Mouse (Mus musculus): ENCODE measurements around the gene Tefm.
"Not testable (repeated sequence)": the region's sequence is repeated elsewhere in the genome, so short reads cannot be mapped to it uniquely, and the experiment has no call there.

Tefm gene

GRCm38 (mm10) chr11:80155961-80156360 lies 14.0 kb upstream of the Tefm start:
- DNase-seq, result no peak

DNA sequence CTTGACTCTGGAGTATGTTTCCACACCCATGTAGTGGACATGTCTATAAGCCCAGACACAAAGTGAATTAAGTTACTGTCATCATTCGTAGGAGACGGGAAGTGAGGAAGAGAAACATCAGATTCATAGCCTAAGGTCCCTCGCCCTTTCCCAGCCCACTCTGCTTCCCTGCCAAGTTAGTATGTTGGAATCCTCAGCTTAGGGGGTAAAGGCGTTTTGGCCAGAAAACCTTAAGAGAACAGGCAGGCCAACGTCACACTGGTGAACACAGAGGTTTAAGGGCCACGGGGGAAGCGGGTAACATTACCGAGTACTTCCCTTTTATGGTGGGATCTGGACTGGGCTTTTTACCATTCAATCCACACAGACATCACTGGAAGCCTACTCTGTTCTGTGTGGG lies 13.6 kb upstream of the Tefm start:
- DNase-seq, result no peak

- no peak for DNase-seq
Observed at GRCm38 (mm10) chr11:80154501-80154900, 12.5 kb upstream of the Tefm start.

DNA sequence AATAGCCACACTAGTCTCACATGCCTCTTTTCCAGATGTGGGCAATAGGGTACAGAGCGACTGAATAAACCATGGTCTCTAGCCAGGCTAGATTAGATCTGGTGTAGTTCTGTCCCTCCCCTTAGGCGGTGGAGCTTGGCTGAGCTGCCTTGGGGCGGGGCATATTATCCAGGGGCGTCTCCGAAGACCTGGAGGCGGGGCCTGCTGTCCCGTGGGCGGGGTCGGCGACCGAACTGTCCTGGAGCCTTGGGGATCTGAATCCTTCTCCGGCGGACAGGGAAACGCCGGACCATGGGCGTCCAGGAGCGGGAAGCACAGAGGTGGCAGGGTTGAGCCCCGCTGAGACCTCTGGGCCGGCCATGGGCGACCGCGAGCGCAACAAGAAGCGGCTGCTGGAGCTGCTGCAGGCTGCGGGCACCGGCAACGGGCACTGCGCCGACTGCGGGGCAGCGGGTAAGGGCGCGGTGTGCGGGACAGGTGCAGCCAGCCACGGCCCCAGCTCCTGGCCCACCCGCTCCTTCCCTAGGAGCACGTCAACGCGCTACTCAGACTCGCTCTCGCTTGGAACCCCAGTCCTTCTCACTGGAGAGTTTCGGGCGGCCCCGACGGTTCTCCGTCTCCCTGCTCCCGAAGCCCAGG lies 12.0 kb upstream of the Tefm start, which contains the start of gene Adap2:
Gene Adap2 (plus strand): TSS at position 249 of the 639 bp plus-strand sequence.
- peak; percentile 82 to 92 for DNase-seq

DNA sequence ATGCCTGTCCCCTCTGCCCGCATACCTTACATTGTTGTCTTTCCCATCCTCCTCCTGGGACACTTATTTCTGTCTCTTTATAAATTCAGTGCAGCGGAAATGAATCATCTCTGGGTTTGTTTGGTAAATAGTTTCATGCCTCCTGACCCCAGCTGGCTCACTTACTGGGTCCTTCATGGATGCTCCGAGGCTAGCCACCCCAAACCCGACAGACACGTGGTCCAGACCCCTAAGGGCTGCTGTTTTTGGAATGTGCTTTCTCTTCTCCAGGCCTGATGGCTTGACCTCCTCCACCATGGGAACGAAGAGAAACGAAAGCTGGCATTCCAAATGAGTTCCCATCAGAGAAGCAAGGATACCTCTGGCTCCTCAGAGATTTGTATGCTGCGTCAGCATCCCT lies 10.4 kb upstream of the Tefm start:
- no peak for DNase-seq

DNA sequence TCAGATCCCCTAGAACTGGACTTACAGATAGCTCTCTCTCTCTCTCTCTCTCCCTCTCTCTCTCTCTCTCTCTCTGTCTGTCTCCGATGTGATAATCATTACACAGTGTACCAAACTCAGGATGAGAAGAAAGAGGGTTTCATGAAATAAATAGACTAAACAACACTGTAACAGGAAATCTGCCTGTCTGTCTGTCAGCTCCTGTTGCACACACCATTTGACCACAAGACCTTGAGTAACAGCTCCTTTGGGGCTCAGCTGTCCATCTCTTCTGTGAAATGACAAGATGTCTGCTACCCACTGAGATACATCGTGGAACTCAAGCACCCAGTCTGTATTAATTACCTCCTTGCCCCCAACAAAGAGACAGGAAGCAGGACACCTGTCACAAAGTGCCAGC lies 9.6 kb upstream of the Tefm start:
- DNase-seq, result no peak

DNA sequence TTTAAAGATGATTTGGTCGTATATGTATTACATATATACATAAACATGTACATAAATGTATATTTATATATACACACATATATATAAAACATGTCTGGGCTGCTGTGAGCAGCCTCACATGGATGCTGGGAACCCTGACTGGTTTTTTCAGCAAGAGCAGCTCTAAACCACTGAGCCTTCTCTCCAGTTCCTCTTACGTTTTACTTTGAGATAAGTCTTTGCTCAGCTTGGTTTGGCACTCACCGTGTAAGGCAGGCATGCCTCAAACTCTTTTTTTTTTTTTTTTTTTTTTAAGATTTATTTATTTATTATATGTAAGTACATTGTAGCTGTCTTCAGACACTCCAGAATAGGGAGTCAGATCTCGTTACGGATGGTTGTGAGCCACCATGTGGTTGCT lies 8.6 kb upstream of the Tefm start:
- DNase-seq, result no peak

- no peak for DNase-seq
Observed at GRCm38 (mm10) chr11:80149412-80150023, 7.5 kb upstream of the Tefm start.

GRCm38 (mm10) chr11:80148974-80149373 lies 7.0 kb upstream of the Tefm start:
- not testable (repeated sequence) for DNase-seq

DNA sequence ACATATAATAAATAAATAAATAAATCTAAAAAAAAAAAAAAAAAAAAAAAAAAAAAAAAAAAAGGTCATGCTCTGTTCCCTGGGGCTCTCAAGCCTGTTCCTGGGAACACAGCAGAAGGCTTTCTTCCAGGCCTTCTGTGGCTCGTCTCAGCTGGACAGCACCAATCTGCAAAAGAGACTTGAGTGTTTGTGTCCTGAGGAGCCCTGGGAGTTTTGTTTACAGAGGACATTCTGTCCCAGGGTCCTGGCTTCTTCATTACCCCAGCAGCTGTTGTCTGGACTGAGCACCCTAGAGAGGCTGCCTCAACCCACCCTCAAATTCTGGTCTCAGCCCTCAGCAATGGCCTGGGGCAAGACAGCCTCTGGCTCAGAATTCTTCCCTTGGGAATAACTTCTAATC lies 6.3 kb upstream of the Tefm start:
- no peak for DNase-seq

DNA sequence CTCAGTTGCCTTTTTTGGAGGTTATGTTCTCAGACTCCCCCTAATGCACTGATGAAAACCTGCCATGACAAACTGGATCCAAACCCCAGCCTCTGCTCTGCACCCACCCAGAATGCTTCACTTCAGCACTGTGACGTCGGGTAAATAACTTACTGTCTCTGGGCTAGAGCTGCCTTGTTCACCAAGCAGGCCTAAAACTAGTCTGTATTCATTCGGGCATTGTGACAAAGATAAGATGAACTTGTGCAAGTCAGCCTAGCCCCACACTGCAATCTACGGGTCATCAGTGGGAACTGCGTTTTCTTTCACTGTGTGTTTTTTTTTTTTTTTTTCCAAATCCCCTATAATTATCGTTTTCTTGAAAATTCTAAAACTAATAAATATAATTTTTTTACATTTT lies 5.8 kb upstream of the Tefm start:
- DNase-seq, result no peak

GRCm38 (mm10) chr11:80145787-80146275 lies 3.9 kb upstream of the Tefm start:
- peak; percentile 35 to 39 for DNase-seq

DNA sequence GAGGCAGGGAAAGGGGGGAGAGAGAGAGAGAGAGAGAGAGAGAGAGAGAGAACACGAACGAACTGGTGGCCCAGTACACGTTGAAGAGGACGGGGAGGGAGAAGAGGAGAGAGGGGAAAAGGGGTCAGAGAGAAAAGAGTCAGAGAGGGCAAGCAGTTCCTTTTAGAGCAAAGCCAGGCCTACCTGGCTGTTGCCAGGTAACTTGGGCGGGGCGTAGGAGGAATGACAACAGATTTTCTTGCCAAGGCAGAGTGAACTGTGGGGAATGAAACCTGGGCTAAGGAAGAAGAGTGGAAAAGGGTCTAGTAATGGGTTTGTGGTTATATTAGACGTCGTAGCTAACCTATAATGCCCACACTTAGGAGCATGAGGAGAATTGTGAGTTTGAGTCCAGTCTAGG lies 897 bp upstream of the Tefm start:
- DNase-seq, result no peak

DNA sequence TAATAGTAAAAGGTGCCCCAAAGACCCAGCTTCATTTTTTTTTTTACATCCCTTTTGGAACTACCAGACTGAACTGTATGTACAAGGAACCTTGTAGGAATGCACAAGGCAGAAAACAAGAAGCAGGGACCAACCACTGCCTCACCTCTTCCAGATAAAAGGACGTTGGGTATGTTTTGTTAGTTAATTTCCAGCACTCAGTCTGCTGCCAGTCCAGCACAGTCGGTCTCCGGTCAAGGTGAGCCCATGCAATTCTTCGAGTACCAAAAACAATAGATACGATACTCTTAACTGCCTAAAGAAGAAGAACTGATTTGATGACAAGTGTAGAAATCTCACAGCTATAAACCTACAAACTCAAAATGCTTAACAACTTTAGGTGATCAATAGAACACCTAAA lies 4.2 kb downstream of the Tefm start:
- DNase-seq, result no peak

- no peak for DNase-seq
Observed at GRCm38 (mm10) chr11:80136786-80137185, 5.2 kb downstream of the Tefm start.

- DNase-seq, result no peak
Observed at GRCm38 (mm10) chr11:80135954-80136683, 5.9 kb downstream of the Tefm start.

DNA sequence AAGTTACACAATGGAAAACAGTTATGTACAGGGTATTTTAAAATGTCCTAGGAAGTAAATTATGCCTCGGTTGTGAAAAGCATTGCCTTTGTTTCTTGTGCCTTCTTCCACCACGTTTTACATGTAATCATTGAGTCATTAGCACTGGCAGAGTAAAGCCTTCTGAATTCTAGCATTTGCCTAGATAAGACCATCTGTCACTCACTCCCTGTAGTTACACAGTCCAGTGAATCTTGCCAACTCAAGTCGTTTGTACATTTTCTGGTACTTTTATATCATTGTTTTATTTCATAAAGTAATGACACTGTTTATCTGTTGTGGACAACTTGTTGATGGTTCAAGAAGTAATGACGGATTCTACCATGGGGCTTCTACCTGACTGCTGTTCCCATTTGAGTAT lies 7.2 kb downstream of the Tefm start:
- DNase-seq, result no peak

DNA sequence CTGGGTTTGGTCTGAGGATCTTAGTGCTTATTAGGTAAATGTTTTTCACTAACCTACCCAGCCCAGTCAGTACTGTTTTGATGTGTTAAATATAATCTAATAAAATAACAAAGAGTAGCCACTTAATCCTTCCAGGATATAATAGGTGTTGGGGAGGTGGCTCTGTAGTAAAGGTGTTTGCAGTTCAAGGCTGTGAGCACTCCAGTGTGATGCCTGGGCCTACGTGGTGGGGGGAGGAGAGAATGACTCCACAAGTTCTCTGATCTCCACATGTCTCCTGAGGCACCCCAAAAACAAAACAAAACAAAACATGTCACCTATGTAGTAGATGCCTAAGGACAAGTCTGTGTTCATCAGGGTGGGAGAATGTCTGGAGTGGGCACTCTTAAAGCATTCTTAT lies 9.9 kb downstream of the Tefm start:
- no peak for DNase-seq

GRCm38 (mm10) chr11:80116411-80116810 lies 25.6 kb downstream of the Tefm start:
- DNase-seq, result no peak

DNA sequence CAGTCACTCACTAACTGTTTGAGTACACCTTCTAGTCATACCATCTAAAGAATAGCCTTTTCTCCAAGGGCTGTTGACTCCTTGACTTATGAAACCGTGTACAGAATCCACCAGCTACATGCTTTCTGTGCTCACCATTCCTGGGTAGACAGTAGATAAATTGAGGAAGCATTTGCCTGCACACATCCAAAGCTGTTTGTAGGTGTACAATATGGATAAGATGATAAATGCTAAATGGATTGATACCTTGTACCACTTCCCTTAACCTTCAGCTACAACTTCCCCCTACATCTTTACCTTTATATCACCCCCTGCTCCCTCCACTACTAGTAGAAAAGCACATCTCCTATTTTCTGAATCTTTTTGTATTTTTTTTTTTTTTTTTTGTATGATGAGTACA lies 37.6 kb downstream of the Tefm start:
- DNase-seq, result no peak

DNA sequence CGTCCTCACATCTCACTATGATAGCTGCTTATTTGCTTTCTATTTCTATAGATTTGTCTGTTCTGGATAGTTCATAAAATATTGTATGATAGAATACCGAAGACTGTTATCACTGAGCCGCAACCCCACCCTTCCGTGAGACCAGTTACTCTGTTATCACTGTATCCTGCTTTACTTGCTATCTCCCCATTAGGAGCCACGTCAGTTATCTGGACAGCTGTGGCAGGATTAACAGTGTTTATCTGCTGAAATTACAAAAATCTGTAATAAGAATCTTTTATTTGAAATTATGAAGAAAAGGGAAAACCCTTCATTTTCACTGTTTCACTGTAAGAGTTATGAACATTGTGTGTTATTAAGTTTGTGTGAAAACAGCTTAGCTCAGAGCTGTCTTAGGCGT lies 40.7 kb downstream of the Tefm start:
- DNase-seq, result no peak

GRCm38 (mm10) chr11:80098444-80099056 lies 43.4 kb downstream of the Tefm start:
- no peak for DNase-seq

DNA sequence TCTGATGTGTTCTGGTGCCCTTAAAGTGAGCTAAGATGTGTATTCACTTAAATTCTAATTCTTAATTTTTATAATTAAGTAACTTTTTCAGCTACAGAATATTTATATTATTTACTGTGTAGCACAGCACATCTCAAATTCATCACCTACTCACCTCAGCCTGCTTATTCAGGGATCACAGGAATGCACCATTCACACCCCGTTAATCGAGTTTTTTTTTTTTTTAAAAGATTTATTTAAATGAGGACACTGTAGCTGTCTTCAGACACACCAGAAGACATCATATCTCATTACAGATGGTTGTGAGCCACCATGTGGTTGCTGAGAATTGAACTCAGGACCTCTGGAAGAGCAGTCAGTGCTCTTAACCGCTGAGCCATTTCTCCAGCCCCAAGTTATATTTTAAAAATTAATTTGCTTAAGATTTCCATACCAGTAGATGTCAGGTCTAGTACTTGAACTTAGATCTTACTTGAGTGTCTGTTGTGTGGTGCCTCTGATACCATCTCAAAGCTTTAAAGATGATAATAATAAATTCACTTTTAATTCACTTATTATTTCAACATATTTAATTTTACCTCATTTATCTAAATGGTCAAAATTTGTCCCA lies 51.3 kb downstream of the Tefm start:
- no peak for DNase-seq

All from spleen, adult 18-20 months (tissue).